Mouse (Mus musculus): ENCODE measurements at regions not wholly inside any gene's neighbourhood (a gene's known extent, or its start where the extent isn't known, plus 50 kb on each side); places are given as distances from the start of the nearest gene placed in this dataset.

DNA sequence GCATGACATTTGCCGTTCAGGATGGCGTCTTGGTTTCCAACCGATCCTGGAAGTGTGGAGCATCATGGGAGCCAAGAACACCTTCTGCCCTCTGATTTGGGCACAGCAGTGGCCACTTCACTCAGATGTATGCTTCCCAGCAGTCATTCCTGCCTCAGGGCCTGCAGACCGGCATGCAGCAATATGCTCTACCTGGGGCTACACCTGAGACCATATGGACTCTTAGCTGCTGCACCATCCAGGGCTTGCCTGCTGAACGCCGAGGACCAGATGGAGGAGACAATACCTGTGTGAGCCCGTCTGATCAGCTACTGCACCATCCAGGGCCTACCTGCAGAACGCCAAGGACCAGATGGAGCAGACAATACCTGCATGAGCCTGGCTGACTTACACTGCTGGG, 209.0 kb downstream of the Rnf144a start:
- no peaks in the 10 kb centered on the region for H3K79me2 ChIP-seq (replicated peaks; ENCODE audit: control insufficient read depth, insufficient read depth, low read length)
- H3K9ac ChIP-seq (ENCODE audit: low read depth, low read length) = no peak overlapping the region
- intact Hi-C loops (cut with DNase I) = no loop called here
- 95% methylated on average over 8 of the region's 8 CpGs for WGBS
- H3K4me3 ChIP-seq = no peak overlapping the region
- TF ChIP-seq CTCF (IDR thresholded peaks at IDR 0.05) (no peak), POLR2A (IDR thresholded peaks at IDR 0.05; ENCODE audit: insufficient read depth, low read depth, low read length) (no peak), EP300 (IDR thresholded peaks at IDR 0.05; ENCODE audit: insufficient read depth, low read depth, low read length) (no peak)
- no peak overlapping the region for H3K27ac ChIP-seq
- H3K27me3 ChIP-seq (ENCODE audit: control insufficient read depth, insufficient read depth, low read length) = no peaks in the 10 kb centered on the region
- H3K4me1 ChIP-seq (ENCODE audit: control insufficient read depth, insufficient read depth, low read length) = no peaks in the 10 kb centered on the region
- H3K36me3 ChIP-seq (ENCODE audit: control insufficient read depth, insufficient read depth, low read length) = no peaks in the 10 kb centered on the region
- DNase-seq = no peak

GRCm38 (mm10) chr12:26191982-26192576, 223.0 kb downstream of the Rnf144a start:
- Histone ChIP-seq H3K36me3 (ENCODE audit: control insufficient read depth, insufficient read depth, low read length) (no peaks in the 10 kb centered on the region), H3K79me2 (replicated peaks; ENCODE audit: control insufficient read depth, insufficient read depth, low read length) (no peaks in the 10 kb centered on the region), H3K4me3 (no peak overlapping the region), H3K27ac (no peak overlapping the region), H3K9ac (ENCODE audit: low read depth, low read length) (no peak overlapping the region), H3K27me3 (ENCODE audit: control insufficient read depth, insufficient read depth, low read length) (0 out of 2 replicates have a peak, but pooled peaks cover 2% of the 10 kb centered on the region), H3K4me1 (ENCODE audit: control insufficient read depth, insufficient read depth, low read length) (no peaks in the 10 kb centered on the region)
- 68% methylated on average over 4 of the region's 4 CpGs for WGBS
- TF ChIP-seq POLR2A (IDR thresholded peaks at IDR 0.05; ENCODE audit: insufficient read depth, low read depth, low read length) (no peak), EP300 (IDR thresholded peaks at IDR 0.05; ENCODE audit: insufficient read depth, low read depth, low read length) (no peak), CTCF (IDR thresholded peaks at IDR 0.05) (no peak)
- intact Hi-C loops (cut with DNase I) = no loop called here
- no peak for DNase-seq

- no peak overlapping the region for H3K4me3 ChIP-seq
- H3K27me3 ChIP-seq (ENCODE audit: control insufficient read depth, insufficient read depth, low read length) = 0 out of 2 replicates have a peak, but pooled peaks cover 2% of the 10 kb centered on the region
- no peaks in the 10 kb centered on the region for H3K4me1 ChIP-seq (ENCODE audit: control insufficient read depth, insufficient read depth, low read length)
- H3K9ac ChIP-seq (ENCODE audit: low read depth, low read length) = no peak overlapping the region
- no peak overlapping the region for H3K27ac ChIP-seq
- H3K79me2 ChIP-seq (replicated peaks; ENCODE audit: control insufficient read depth, insufficient read depth, low read length) = no peaks in the 10 kb centered on the region
- no peaks in the 10 kb centered on the region for H3K36me3 ChIP-seq (ENCODE audit: control insufficient read depth, insufficient read depth, low read length)
- DNase-seq = no peak
- intact Hi-C loops (cut with DNase I) = no loop called here
- TF ChIP-seq EP300 (IDR thresholded peaks at IDR 0.05; ENCODE audit: insufficient read depth, low read depth, low read length) = no peak
- TF ChIP-seq CTCF (IDR thresholded peaks at IDR 0.05) = no peak
- no peak for TF ChIP-seq POLR2A (IDR thresholded peaks at IDR 0.05; ENCODE audit: insufficient read depth, low read depth, low read length)
- 54% methylated on average over 15 of the region's 15 CpGs for WGBS
Measured at GRCm38 (mm10) chr12:26191268-26191981, 223.6 kb downstream of the Rnf144a start.

- intact Hi-C loops (cut with DNase I) = no loop called here
- Histone ChIP-seq H3K27ac (no peak overlapping the region), H3K36me3 (ENCODE audit: control insufficient read depth, insufficient read depth, low read length) (no peaks in the 10 kb centered on the region), H3K4me1 (ENCODE audit: control insufficient read depth, insufficient read depth, low read length) (no peaks in the 10 kb centered on the region), H3K9ac (ENCODE audit: low read depth, low read length) (no peak overlapping the region), H3K4me3 (no peak overlapping the region), H3K27me3 (ENCODE audit: control insufficient read depth, insufficient read depth, low read length) (0 out of 2 replicates have a peak, but pooled peaks cover 2% of the 10 kb centered on the region), H3K79me2 (replicated peaks; ENCODE audit: control insufficient read depth, insufficient read depth, low read length) (no peaks in the 10 kb centered on the region)
- TF ChIP-seq EP300 (IDR thresholded peaks at IDR 0.05; ENCODE audit: insufficient read depth, low read depth, low read length) (no peak), CTCF (IDR thresholded peaks at IDR 0.05) (no peak), POLR2A (IDR thresholded peaks at IDR 0.05; ENCODE audit: insufficient read depth, low read depth, low read length) (no peak)
- WGBS = 67% methylated on average over 2 of the region's 2 CpGs
- no peak for DNase-seq
Measured at GRCm38 (mm10) chr12:26188996-26189395, 226.1 kb downstream of the Rnf144a start.

GRCm38 (mm10) chr12:26187091-26187862, 227.8 kb downstream of the Rnf144a start:
- no peak for TF ChIP-seq CTCF (IDR thresholded peaks at IDR 0.05)
- TF ChIP-seq EP300 (IDR thresholded peaks at IDR 0.05; ENCODE audit: insufficient read depth, low read depth, low read length) = no peak
- no peak for TF ChIP-seq POLR2A (IDR thresholded peaks at IDR 0.05; ENCODE audit: insufficient read depth, low read depth, low read length)

More at GRCm38 (mm10) chr12:26187091-26187862, 227.8 kb downstream of the Rnf144a start:
- no peak overlapping the region for H3K9ac ChIP-seq (ENCODE audit: low read depth, low read length)
- no peak for DNase-seq
- no peaks in the 10 kb centered on the region for H3K36me3 ChIP-seq (ENCODE audit: control insufficient read depth, insufficient read depth, low read length)
- no peak overlapping the region for H3K4me3 ChIP-seq
- no peaks in the 10 kb centered on the region for H3K4me1 ChIP-seq (ENCODE audit: control insufficient read depth, insufficient read depth, low read length)
- no peaks in the 10 kb centered on the region for H3K79me2 ChIP-seq (replicated peaks; ENCODE audit: control insufficient read depth, insufficient read depth, low read length)
- 0 out of 2 replicates have a peak, but pooled peaks cover 2% of the 10 kb centered on the region for H3K27me3 ChIP-seq (ENCODE audit: control insufficient read depth, insufficient read depth, low read length)
- WGBS = 65% methylated on average over 8 of the region's 8 CpGs
- H3K27ac ChIP-seq = no peak overlapping the region
- intact Hi-C loops (cut with DNase I) = no loop called here
